Mouse (Mus musculus) stomach, embryonic 15.5 days (tissue): ENCODE measurements around the gene Uhrf1bp1l. TPM values are rescaled to one million over a fixed set of nuclear protein-coding genes. Genes with fewer than 3 reads are reported as not detected.

Experiments used
- ATAC-seq: fragments of 200-750 bp; cut with Nextera tagmentation; 2 replicates; pipeline ENCODE4 v1.8.0; 2017; ENCODE audit warnings: low read depth, moderate number of reproducible peaks, moderate TSS enrichment; ENCODE audit not compliant: insufficient read depth, low FRiP score
- H3K27ac ChIP-seq: fragments of 300-500 bp; sonication (generic); 2 replicates; pipeline ENCODE4 v1.5.1; 2015; ENCODE audit warnings: mild to moderate bottlenecking, inconsistent platforms
- H3K27me3 ChIP-seq: fragments of 300-500 bp; sonication (generic); replicated peaks from 2 replicates; pipeline ENCODE4 v1.6.1; 2015; ENCODE audit warnings: inconsistent platforms
- H3K36me3 ChIP-seq: fragments of 300-500 bp; sonication (generic); 2 replicates; pipeline ENCODE4 v1.6.1; 2015; ENCODE audit warnings: inconsistent platforms
- H3K4me1 ChIP-seq: fragments of 300-500 bp; sonication (generic); 2 replicates; pipeline ENCODE4 v1.6.1; 2015; ENCODE audit warnings: inconsistent platforms
- H3K4me2 ChIP-seq: fragments of 300-500 bp; sonication (generic); 2 replicates; pipeline ENCODE4 v1.6.1; 2015; ENCODE audit warnings: mild to moderate bottlenecking, inconsistent platforms
- H3K4me3 ChIP-seq: fragments of 300-500 bp; sonication (generic); replicated peaks from 2 replicates; pipeline ENCODE4 v1.5.1; 2015; ENCODE audit warnings: inconsistent platforms
- H3K9ac ChIP-seq: fragments of 300-500 bp; sonication (generic); 2 replicates; pipeline ENCODE4 v1.6.1; 2015; ENCODE audit warnings: inconsistent platforms
- H3K9me3 ChIP-seq: fragments of 300-500 bp; sonication (generic); 2 replicates; pipeline ENCODE4 v1.6.1; 2016; ENCODE audit warnings: inconsistent platforms
- WGBS: fragments of 180-500 bp; shearing (Covaris S2); methylation state at CpG from one replicate; pipeline ENCODE4 v1.1.7; 2015; 5-methylcytosine and 5-hydroxymethylcytosine counted together
- polyA plus RNA-seq: library from polyadenylated mRNA; unstranded; fragments of >200 nt; fragmentation: Nextera tagmentation; extraction: Ambion mirVana; gene quantifications from 2 replicates; pipeline ENCODE4 v1.2.1, GENCODE M21; 2015

Gene Uhrf1bp1l
- polyA plus RNA-seq, 1 experiment from 2014 or later = 19.9 TPM

GRCm38 (mm10) chr10:89776029-89776428, 31.2 kb downstream of the Uhrf1bp1l start:
- H3K4me1 ChIP-seq = no peaks in the 10 kb centered on the region
- ATAC-seq = no peak
- no peak overlapping the region for H3K27ac ChIP-seq
- WGBS = 90% methylated on average over 6 of the region's 6 CpGs
- H3K27me3 ChIP-seq = no peaks in the 10 kb centered on the region
- no peaks in the 10 kb centered on the region for H3K9me3 ChIP-seq
- peaks cover 6% of the 10 kb centered on the region for H3K36me3 ChIP-seq
- H3K4me3 ChIP-seq = no peak overlapping the region
- no peak overlapping the region for H3K9ac ChIP-seq
- no peak overlapping the region for H3K4me2 ChIP-seq

DNA sequence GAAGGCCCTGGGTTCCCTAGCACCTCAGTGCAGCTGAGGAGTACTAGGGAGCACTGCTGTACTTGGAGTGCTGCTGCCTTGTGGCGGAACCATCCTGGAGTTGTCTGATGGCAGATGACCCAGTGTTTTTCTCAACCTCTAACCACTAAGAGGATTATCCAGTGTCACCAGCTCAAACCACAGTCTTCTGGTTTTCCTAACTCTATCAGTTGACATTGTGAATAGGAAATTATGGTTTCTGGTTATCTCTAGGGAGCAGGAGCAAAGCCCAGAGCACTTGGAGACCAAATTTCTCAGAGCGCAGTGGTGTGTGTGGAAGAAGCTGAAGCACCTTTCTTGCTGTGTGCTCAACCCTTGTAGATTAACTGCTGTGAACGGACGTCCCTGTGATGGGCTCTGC, 47.1 kb downstream of the Uhrf1bp1l start:
- 89% methylated on average over 4 of the region's 4 CpGs for WGBS
- Histone ChIP-seq H3K4me1 (no peaks in the 10 kb centered on the region), H3K27me3 (no peaks in the 10 kb centered on the region), H3K9ac (no peak overlapping the region), H3K4me2 (no peak overlapping the region), H3K4me3 (no peak overlapping the region), H3K9me3 (no peaks in the 10 kb centered on the region), H3K36me3 (peaks cover 3% of the 10 kb centered on the region; the same call in 1 of the 2 replicates), H3K27ac (no peak overlapping the region)
- ATAC-seq = no peak

GRCm38 (mm10) chr10:89794121-89794520, 49.3 kb downstream of the Uhrf1bp1l start:
- Histone ChIP-seq H3K4me2 (no peak overlapping the region), H3K27ac (no peak overlapping the region), H3K4me1 (no peaks in the 10 kb centered on the region), H3K9ac (no peak overlapping the region), H3K9me3 (no peaks in the 10 kb centered on the region), H3K27me3 (no peaks in the 10 kb centered on the region), H3K4me3 (no peak overlapping the region), H3K36me3 (peaks cover 3% of the 10 kb centered on the region; the same call in 1 of the 2 replicates)
- 84% methylated on average over 6 of the region's 6 CpGs for WGBS
- ATAC-seq = no peak

DNA sequence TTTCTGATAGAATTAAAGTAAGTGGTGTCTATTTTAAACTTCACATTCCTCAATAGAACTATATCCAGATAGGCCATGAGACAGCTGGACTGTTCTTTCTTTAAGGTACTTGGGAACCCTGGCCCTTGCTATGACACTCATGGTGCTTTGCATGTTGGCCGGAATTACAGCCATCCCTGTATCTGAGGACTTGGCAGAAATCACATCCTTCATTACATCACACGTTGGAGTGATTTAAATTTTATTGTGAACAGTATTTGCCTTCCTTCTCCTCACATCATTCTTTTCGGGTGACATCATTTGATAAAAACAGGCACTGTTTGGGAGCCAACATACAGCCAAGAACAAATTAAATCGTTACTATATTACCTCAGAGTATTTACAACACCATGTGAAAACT, 74.4 kb downstream of the Uhrf1bp1l start:
- no peak overlapping the region for H3K4me3 ChIP-seq
- H3K9ac ChIP-seq = no peak overlapping the region
- no peak overlapping the region for H3K4me2 ChIP-seq
- WGBS = 78% methylated on average over 4 of the region's 4 CpGs
- no peaks in the 10 kb centered on the region for H3K4me1 ChIP-seq
- H3K27me3 ChIP-seq = no peaks in the 10 kb centered on the region
- ATAC-seq = no peak
- peaks cover 11% of the 10 kb centered on the region for H3K36me3 ChIP-seq
- no peak overlapping the region for H3K27ac ChIP-seq
- H3K9me3 ChIP-seq = no peaks in the 10 kb centered on the region

DNA sequence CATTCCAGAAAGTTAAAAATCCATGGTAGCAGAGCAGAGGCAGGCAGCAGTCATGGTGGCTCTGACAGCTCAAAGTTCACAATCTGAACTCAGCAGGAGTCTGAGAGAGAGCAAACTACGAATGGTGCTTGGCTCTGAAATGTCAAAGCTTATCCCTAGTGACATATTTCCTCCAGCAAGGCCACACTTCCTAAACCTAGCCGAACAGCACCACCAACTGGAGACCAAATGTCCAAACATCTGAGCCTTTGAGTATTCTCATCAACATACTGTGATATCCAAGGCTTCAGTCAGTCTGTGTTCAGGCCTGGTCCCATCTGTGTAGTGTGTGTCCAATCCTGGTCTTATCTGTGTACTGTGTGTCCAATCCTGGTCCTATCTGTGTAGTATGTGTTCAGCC, 79.1 kb downstream of the Uhrf1bp1l start:
- no peaks in the 10 kb centered on the region for H3K27me3 ChIP-seq
- no peaks in the 10 kb centered on the region for H3K9me3 ChIP-seq
- no peaks in the 10 kb centered on the region for H3K4me1 ChIP-seq
- H3K4me3 ChIP-seq = no peak overlapping the region
- no peaks in the 10 kb centered on the region for H3K36me3 ChIP-seq
- H3K4me2 ChIP-seq = no peak overlapping the region
- ATAC-seq = no peak
- 30% methylated on average over 2 of the region's 2 CpGs for WGBS
- no peak overlapping the region for H3K27ac ChIP-seq
- no peak overlapping the region for H3K9ac ChIP-seq

DNA sequence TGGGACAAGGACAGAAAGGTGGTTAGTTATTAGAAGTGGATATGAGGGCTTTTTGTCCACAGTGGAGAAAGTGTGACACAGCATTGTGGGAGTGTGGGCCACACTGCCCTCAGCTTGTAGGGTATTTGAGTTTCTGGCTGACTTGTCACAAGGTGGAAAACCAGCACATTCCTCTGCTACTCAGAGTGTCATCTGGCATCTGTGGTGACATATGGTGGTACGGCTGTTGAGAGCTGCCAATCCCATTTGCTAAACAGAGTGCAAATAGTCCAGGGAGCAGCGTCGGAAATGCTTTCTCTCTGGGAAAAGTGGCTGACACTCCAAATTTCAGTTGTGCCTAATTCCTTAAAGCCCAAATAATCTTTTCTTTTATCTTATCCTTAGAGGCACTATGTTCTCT, 82.1 kb downstream of the Uhrf1bp1l start:
- Histone ChIP-seq H3K4me1 (no peaks in the 10 kb centered on the region), H3K27me3 (no peaks in the 10 kb centered on the region), H3K9me3 (no peaks in the 10 kb centered on the region), H3K27ac (no peak overlapping the region), H3K4me3 (no peak overlapping the region), H3K4me2 (no peak overlapping the region), H3K9ac (no peak overlapping the region), H3K36me3 (no peaks in the 10 kb centered on the region)
- ATAC-seq = no peak
- 62% methylated on average over 3 of the region's 3 CpGs for WGBS

DNA sequence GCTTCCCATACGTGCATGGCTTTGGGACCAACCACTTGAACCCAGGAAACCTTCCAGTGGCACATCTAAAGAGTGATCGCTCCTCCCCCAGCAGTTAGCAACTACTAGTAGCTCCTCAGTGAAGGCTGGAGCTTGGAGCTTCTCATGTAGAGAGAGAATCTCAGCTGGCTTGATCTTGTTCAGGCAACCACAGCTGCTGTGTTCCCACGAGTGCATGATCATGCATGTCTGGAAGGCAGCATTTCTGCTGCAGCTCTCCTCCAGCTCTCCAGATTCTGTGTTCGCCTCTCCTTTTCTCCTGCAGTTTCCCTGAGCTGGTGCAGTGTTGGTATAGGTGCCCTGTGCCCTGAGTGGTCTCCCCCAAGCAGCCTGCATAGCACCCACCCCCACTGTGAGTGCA, 87.5 kb downstream of the Uhrf1bp1l start:
- no peaks in the 10 kb centered on the region for H3K36me3 ChIP-seq
- no peak overlapping the region for H3K4me3 ChIP-seq
- no peak for ATAC-seq
- H3K9me3 ChIP-seq = no peaks in the 10 kb centered on the region
- H3K27ac ChIP-seq = no peak overlapping the region
- H3K4me1 ChIP-seq = no peaks in the 10 kb centered on the region
- H3K4me2 ChIP-seq = no peak overlapping the region
- no peak overlapping the region for H3K9ac ChIP-seq
- 71% methylated on average over 4 of the region's 4 CpGs for WGBS
- no peaks in the 10 kb centered on the region for H3K27me3 ChIP-seq

DNA sequence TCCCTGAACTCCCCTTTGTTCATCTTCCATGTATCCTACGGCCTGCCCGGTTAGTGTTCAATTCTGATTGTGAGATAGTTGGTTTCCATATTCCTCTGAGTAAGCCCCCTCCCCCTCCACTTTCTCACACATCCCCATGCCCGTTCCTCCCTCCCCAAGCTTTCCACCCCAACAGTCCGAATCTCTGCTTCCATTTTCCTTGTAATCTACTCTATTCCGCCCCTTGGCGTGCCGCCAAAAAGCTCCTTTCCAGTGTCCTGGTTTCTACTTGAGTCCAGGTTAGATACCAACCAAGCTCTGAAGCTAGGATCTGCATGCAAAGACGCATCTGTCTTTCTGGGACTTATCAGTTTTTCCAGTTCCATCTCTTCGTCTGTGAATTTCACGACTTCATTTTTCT, 88.4 kb downstream of the Uhrf1bp1l start:
- no peaks in the 10 kb centered on the region for H3K36me3 ChIP-seq
- 79% methylated on average over 10 of the region's 10 CpGs for WGBS
- H3K4me2 ChIP-seq = no peak overlapping the region
- H3K27ac ChIP-seq = no peak overlapping the region
- no peak for ATAC-seq
- no peak overlapping the region for H3K4me3 ChIP-seq
- H3K9me3 ChIP-seq = no peaks in the 10 kb centered on the region
- no peak overlapping the region for H3K9ac ChIP-seq
- no peaks in the 10 kb centered on the region for H3K4me1 ChIP-seq
- H3K27me3 ChIP-seq = no peaks in the 10 kb centered on the region

- no peak overlapping the region for H3K4me3 ChIP-seq
- WGBS = 36% methylated on average over 3 of the region's 3 CpGs
- no peaks in the 10 kb centered on the region for H3K27me3 ChIP-seq
These were observed 92.7 kb downstream of the Uhrf1bp1l start for GRCm38 (mm10) chr10:89837476-89837875.

DNA sequence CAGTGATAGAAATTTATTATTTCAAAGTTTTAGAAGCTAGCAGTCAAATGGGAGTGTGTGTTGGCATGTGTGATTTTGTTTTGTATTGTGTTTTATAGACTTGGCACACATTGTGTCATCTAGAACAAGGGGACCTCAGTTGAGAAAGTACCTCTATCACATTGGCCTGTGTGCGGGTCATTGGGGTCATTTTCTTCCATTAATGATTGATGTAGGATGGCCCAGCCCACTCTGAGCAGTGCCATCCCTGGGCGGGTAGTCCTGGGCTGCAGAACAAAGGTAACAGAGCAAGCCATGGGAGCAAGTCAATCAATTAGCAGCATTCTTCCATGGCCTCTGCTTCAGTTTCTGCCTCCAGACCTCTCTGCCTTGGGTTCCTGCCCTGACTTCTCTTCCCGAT, 94.0 kb downstream of the Uhrf1bp1l start:
- 73% methylated on average over 3 of the region's 3 CpGs for WGBS
- ATAC-seq = no peak
- Histone ChIP-seq H3K36me3 (no peaks in the 10 kb centered on the region), H3K27ac (no peak overlapping the region), H3K4me3 (no peak overlapping the region), H3K9me3 (no peaks in the 10 kb centered on the region), H3K27me3 (no peaks in the 10 kb centered on the region), H3K4me2 (no peak overlapping the region), H3K4me1 (no peaks in the 10 kb centered on the region), H3K9ac (no peak overlapping the region)

More at GRCm38 (mm10) chr10:89837476-89837875, 92.7 kb downstream of the Uhrf1bp1l start:
- Histone ChIP-seq H3K4me1 (no peaks in the 10 kb centered on the region), H3K27ac (no peak overlapping the region), H3K9me3 (no peaks in the 10 kb centered on the region), H3K9ac (no peak overlapping the region), H3K4me2 (no peak overlapping the region), H3K36me3 (no peaks in the 10 kb centered on the region)
- ATAC-seq = no peak

- Histone ChIP-seq H3K27me3 (no peaks in the 10 kb centered on the region), H3K9ac (no peak overlapping the region), H3K4me2 (no peak overlapping the region), H3K27ac (no peak overlapping the region), H3K36me3 (no peaks in the 10 kb centered on the region), H3K9me3 (no peaks in the 10 kb centered on the region), H3K4me1 (no peaks in the 10 kb centered on the region), H3K4me3 (no peak overlapping the region)
- WGBS = 88% methylated on average over 6 of the region's 6 CpGs
- ATAC-seq = no peak
These were observed 106.2 kb downstream of the Uhrf1bp1l start for GRCm38 (mm10) chr10:89850951-89851350.

DNA sequence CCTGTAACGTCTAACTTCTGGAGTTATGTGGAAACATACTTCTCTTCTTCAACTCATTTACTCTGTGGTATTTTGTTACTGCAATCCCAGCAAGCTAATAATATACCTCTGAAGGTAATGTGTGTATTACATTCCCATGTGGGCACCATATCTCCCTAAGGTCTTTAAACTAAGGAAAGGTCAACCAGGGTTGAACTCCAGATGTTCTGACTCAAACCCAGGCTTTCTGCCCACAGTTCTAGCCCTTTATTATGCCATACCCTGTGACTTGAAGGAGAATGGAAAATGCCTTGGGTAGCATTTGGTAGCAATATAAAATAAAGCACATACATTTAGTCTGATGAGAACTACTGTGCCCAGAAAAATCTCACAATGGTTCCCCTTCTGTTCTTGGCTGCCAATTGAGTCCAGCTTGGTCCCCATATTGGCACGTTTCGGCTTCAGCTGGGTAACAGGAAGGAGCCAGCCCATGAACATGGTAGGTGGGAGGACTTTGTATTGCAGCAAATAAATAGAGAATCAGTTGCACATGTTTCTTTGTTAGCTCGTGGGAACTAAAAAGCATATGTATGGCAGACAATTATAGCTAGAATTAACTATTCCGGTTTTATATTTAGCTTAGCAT, 110.6 kb downstream of the Uhrf1bp1l start:
- Histone ChIP-seq H3K4me3 (no peak overlapping the region), H3K27me3 (no peaks in the 10 kb centered on the region), H3K4me1 (no peaks in the 10 kb centered on the region), H3K9me3 (no peaks in the 10 kb centered on the region), H3K36me3 (no peaks in the 10 kb centered on the region), H3K27ac (no peak overlapping the region), H3K4me2 (no peak overlapping the region), H3K9ac (no peak overlapping the region)
- ATAC-seq = no peak
- 78% methylated on average over 5 of the region's 5 CpGs for WGBS

- no peak overlapping the region for H3K4me2 ChIP-seq
- H3K9me3 ChIP-seq = no peaks in the 10 kb centered on the region
- no peak for ATAC-seq
- no peaks in the 10 kb centered on the region for H3K36me3 ChIP-seq
- 90% methylated on average over 7 of the region's 7 CpGs for WGBS
- no peak overlapping the region for H3K4me3 ChIP-seq
- no peaks in the 10 kb centered on the region for H3K27me3 ChIP-seq
- no peak overlapping the region for H3K27ac ChIP-seq
- no peaks in the 10 kb centered on the region for H3K4me1 ChIP-seq
- H3K9ac ChIP-seq = no peak overlapping the region
These were observed 111.5 kb downstream of the Uhrf1bp1l start for GRCm38 (mm10) chr10:89856286-89856685.
